Mouse (Mus musculus) gastrocnemius, postnatal 4 days (tissue): ENCODE measurements around the gene Csf2rb2. TPM values are rescaled to one million over a fixed set of nuclear protein-coding genes. Genes with fewer than 3 reads are reported as not detected.
"Not testable (repeated sequence)": the region's sequence is repeated elsewhere in the genome, so short reads cannot be mapped to it uniquely, and the experiment has no call there.

ENCODE experiments used
- DNase-seq, 2 experiments: peaks; one replicate each; pipeline ENCODE4 v3.0.0; 2021 to 2022; ENCODE audit warnings: low spot score in 2 of 2, mixed read lengths in 2 of 2
- total RNA-seq, 2 experiments: library from RNA; stranded (reverse); gene quantifications; 2 replicates each; pipeline ENCODE4 v1.2.3; 2021

Gene Csf2rb2
- total RNA-seq, 2 experiments from 2014 or later = 2.5 to 3.1 TPM

GRCm38 (mm10) chr15:78318338-78319171 lies 13.0 kb upstream of the Csf2rb2 start:
- not testable (repeated sequence) for DNase-seq

DNA sequence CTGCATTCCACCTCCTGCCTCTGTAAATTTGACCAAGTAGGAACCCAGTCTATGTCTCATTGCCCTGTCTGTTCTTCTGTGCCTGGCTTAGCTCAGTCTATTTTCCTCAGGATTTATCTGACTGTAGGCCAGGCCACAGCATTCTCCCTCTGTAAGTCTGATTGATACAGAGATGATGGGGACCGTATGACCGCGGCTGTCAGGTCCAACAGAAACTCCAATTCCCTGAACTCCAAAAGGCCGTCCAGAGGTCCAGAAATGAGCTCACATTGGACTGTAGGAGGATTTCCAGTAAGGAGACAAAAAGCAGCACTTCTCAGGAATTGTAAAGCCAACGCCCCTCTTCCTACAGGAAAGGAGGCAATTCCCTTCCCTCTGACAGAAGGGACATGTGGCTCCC lies 8.1 kb upstream of the Csf2rb2 start:
- DNase-seq = not testable (repeated sequence)

DNA sequence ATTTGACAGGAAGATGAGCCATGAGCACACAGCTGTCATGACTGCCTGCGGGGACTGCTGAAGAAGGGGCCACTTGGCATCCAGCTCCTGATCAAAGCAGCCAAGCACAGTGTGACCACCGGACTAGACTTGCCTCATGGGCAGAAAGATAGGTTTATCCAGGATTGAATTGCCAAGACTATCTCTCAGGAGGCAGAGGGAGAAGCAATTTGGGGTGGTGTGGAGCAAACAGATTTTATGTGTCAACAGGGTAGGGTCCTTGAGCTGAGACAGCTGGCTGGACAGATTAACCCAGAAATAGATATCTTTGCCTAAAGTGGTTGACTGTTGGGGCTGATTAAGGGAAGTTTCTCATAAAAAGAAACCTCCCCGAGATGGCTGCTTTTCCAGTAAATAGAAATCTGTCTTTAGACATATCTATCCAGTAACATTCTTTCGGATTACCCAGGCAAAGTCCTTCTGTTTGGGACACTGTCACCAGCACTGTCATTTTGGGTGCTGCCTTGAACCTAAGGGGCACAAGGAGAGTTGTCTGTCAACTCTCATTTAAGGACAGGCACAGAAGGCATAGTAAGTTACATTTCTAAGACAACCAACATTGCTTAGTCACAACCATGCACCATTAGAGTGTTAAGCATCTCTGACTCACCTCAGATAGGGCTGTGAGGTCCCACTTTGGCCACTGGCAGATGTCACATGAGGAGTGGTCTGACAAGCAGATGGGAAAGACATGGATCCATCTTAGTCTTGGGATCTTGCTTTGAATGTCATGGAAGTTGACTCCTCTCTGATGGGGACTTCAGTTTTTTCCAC lies 7.1 kb upstream of the Csf2rb2 start:
- not testable (repeated sequence) for DNase-seq

DNA sequence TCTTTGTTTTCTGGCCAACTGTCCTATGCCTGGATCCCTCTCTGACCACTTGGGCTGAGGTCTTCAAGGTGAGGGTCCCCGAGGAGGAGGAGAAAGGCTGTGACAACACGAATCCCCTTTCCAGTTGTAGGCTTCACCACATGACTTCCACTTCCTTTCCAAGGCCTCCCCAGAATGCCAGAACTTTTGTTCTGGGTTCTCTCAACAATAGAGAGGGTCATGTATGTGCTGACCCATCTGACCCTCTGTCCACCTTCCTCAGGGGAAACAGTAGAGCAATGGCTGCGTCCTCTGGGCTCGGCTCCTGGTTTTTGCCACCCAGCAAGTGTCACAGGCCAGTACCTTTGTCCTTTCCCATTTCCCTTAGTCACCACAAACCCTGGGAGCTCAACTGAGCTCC lies 5.5 kb upstream of the Csf2rb2 start:
- no peak for DNase-seq

DNA sequence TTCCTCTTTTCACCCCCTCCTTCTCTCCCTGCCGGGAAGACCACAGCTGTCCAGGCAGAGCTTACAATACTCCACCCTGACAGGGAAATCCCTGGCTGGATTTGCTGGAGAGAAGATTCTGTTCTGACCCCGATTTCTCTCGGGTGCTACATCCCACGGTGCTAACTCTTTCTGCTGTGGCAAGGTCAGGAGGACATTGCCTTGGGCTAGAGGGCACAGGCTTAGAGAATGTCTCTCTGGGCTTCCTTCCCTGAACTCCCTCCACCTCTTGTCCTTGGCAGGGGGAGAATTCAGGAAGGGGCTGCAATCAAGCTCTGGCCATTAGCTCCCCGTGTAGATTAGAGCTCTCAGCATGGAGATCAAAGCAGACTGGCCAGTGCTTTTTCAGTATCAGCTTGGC lies 4.3 kb upstream of the Csf2rb2 start:
- no peak for DNase-seq

DNA sequence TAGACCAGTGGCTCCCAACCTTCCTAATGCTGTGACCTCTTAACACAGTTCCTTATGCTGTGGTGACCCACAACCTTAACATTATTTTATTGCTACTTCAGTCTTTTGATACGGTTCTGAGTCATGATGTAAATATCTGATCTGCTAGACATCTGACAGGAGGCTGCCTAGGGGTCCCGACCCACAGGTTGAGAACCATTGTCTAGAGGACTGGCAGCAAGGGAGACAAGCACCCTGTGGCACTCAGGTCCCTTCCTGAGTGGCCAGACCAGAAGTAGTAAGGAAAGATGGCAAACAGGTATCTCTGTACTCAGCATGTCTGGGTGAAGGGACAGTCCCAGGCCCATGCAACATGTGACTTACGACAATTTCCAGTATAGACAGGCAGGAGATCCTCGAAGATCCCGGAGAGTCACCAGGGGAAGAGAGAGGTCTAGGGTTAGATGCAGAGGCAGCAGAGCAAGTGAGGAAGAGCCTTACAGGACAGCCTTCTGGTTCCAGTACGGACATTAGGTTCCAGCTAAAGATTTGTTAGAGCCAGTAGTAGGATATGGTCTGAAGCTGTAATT lies 1.8 kb downstream of the Csf2rb2 start:
- no peak for DNase-seq

- no peak for DNase-seq
Observed at GRCm38 (mm10) chr15:78302718-78303117, 2.8 kb downstream of the Csf2rb2 start.

DNA sequence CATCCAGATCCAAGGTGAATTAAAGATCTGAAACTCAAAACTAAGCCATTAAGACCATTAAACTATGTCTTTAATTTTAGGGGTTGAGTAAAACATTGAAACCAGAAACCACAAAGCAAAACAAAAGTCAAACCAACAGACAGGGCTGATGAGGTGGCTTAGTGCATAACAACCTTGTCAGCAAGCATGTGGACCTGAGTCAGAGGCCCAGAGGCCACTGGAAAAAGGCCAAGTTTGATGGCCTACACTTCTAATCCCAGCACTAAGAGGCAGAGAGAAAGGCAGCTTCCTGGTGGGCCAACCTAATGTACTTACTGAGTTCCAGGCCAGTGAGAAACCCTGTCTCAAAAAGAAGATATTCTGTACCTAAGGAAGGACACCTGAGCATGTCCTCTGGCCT lies 4.7 kb downstream of the Csf2rb2 start:
- DNase-seq = no peak

DNA sequence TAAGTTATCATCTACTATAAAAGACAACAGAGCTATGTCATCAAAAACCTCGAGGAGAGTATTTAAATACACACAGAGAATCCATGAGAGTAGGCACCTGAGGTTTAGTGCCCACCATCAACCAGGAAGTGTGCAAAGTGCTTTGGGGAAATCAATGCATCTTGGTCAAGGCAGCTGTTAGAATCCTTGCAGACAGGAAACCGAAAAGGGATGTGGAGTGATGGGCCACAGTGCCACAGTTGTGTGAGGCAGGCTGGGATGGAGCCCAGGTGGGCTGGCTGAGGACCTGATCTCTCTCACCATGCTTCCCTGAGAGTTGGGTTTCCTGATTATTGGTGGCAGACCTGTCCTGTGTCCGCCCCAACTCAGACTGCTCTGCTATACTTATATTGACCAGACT lies 5.9 kb downstream of the Csf2rb2 start:
- DNase-seq = no peak

GRCm38 (mm10) chr15:78298558-78298957 lies 7.0 kb downstream of the Csf2rb2 start:
- no peak for DNase-seq

DNA sequence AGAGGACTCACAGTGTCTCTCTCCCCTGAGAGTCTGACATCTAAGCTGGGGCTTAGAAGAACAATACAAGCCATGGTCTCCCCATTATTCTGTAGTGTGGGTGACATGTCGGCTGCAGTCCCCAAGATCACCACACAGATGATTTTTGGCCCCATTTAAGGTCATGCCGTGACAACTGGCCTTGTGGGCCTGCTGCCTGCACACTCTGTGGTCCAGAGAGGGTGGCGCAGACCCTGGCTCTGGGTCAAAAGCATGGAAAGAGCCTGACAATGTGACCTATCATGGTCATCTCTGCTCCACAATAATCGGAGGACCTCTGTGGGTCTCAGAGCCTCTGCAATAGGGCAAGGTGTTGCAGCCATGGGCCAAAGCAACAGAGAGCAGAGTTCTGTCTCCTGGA lies 11.8 kb downstream of the Csf2rb2 start:
- DNase-seq = no peak

DNA sequence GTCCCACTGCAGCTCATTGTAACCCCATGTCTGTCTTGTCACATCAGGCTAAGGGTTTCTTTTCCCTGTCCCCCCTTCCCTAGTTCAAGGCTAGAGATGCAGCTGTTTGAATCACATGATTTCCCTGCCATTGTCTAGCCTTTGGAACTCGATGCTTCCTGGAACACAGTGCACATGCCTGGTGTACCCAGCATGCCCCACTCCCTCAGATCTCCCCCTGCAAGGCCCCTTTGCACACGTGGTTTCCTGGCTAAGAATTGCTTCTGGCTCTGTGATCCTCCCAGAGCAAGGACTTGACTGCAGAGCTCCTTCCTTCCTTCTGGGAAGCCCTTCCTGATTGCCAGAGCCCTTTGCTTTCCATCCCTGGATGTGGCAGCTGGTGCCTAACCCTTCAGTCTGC lies 12.3 kb downstream of the Csf2rb2 start:
- not testable (repeated sequence) for DNase-seq

DNA sequence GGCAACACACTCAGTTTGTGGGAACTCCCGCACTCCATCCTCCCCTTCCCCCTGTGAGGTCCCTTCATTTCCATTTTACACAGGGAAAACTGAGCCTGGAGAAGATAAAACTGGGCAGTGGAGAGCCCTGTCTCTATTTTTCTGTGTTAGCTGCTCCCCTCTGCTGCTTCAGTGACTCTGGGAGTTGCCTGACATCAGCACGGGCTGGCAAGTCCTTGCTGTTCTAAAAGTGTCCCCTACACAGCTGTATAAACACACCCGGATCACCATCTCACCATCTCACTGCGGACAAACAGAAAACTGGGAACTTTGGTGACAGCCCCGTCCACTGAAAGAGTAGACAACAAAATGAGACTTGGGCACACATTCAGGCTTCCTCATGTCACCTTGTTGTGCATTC lies 15.7 kb downstream of the Csf2rb2 start:
- not testable (repeated sequence) for DNase-seq

DNA sequence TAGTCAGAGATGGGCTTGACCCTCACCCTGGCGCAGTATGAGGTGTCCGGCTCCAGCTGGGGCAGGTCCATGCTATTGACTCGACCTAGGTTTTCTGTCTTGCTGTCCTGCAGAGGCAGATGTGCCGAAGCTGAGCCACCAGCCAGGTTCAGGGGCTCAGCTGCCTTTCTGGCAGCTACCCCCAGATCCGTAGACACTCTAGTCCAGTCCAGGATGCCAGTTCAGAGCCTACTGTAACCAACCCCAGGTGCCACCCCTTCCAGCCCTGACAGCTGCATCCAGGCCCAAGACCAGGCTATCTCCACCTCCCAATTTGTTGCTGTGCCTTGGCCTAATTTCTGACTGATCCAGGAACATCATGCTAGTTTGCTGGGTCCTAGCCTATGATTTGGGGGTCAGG lies 17.6 kb downstream of the Csf2rb2 start:
- no peak for DNase-seq

GRCm38 (mm10) chr15:78278308-78278707 lies 27.2 kb downstream of the Csf2rb2 start:
- DNase-seq = no peak

DNA sequence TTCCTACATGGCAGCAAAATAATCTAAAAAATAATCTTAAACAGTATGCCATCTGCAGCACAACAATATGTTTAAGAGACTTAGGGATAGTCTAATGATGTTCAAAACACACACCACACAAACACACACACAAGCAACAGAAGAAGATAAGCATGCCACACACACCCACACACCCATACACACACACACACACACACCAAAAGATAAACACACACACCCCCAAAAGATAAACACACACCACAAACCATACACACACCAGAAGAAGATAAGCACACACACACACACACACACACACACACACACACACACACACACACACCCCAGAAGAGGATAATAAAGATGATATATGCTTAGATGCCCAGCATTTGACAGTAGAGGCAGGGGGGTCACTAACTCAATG lies 34.3 kb downstream of the Csf2rb2 start:
- DNase-seq = no peak

- no peak for DNase-seq
Observed at GRCm38 (mm10) chr15:78267865-78268264, 37.7 kb downstream of the Csf2rb2 start.

DNA sequence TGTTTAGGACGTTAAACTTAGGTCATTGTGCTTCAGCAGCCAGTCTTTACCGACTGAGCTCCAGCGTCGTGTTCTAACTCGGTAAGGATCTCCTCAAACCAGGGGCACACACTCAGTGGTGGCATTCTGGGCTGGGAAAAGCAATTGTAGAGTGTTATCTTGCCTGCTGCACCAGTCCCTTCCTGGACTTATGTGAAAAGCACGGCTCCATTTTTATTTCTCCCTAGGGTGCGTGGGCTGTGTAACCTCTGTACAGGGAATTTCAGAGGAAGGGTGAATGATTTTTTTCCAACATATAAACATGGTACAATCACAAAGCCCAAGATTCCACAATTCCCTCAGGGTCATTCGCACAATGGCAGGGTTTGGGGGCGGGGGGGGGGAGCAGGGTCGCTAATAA lies 38.1 kb downstream of the Csf2rb2 start:
- DNase-seq = no peak

- no peak for DNase-seq
Observed at GRCm38 (mm10) chr15:78263286-78263685, 42.2 kb downstream of the Csf2rb2 start.

GRCm38 (mm10) chr15:78260668-78261333 lies 44.7 kb downstream of the Csf2rb2 start:
- DNase-seq = no peak

DNA sequence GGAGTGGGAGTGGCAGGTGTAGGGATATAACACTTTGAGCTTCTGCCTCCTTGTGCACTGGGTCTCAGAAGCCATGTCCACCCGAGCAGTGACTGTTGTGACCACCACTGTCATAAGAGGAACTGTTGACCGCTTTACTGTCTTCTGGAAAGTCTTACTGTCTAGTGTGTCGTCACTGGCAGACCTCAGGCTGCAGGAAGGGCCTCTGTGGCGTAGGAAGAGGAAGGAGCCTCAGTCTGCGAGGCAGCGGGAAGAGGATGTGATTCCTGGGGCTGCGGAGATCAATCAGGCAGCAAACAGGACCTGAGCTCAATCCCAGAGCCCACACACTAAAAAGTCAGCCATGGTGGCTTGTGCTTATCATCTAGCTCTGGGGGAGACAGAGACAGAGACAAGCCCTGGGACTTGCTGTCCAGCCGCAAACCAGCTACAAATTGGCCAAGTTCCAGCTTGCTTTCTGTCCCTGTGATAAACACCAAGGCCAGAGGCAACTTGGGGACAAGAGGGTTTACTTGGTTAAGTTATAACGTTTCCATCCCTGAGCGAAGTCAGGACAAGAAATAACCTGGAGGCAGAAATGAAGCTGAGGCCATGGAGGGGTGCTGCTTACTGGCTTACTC lies 47.2 kb downstream of the Csf2rb2 start:
- no peak for DNase-seq
